Mouse (Mus musculus) activated CD4-positive, CD25-positive, alpha-beta regulatory T cell, adult 9 weeks (primary cell): ENCODE measurements around the gene Cd5. TPM values are rescaled to one million over a fixed set of nuclear protein-coding genes. Genes with fewer than 3 reads are reported as not detected.

Experiments
- polyA plus RNA-seq: library from polyadenylated mRNA; unstranded; fragments of 100-300 nt; shearing (Covaris generic); gene quantifications from one replicate; pipeline ENCODE4 v1.2.1, GENCODE M21; 2017

The Cd5 gene
- polyA plus RNA-seq: 654 TPM

GRCm38 (mm10) chr19:10738811-10739210 lies at the start of gene Cd5:
Cd5 (minus strand) TSS chr19:10739002.

GRCm38 (mm10) chr19:10688537-10689352 lies 50.1 kb downstream of the Cd5 start, which contains the start of gene Vps37c:
Vps37c (plus strand) TSS chr19:10688735.

GRCm38 (mm10) chr19:10677915-10678771 lies 60.7 kb downstream of the Cd5 start, which contains the start of gene Pga5:
Pga5 (minus strand) TSS chr19:10678071.

Other genes starting within 250 kb of the Cd5 start
- 34.1 TPM for gene Cpsf7, start 213.7 kb downstream of the Cd5 start, polyA plus RNA-seq
- gene Sdhaf2, start 212.9 kb downstream of the Cd5 start, polyA plus RNA-seq: 102 TPM
- gene Tmem216, start 182.8 kb downstream of the Cd5 start, polyA plus RNA-seq: 11.6 TPM
- 53.7 TPM for gene Cyb561a3, start 161.8 kb downstream of the Cd5 start, polyA plus RNA-seq
- 20.5 TPM for gene Tmem138, start 161.6 kb downstream of the Cd5 start, polyA plus RNA-seq
- gene Ddb1, start 133.7 kb downstream of the Cd5 start, polyA plus RNA-seq: 199 TPM
- gene Tkfc, start 133.3 kb downstream of the Cd5 start, polyA plus RNA-seq: 10.4 TPM
- gene Vwce, start 104.8 kb downstream of the Cd5 start, polyA plus RNA-seq: not detected
- not detected for gene Pga5, start 60.9 kb downstream of the Cd5 start, polyA plus RNA-seq
- gene Vps37c, start 50.3 kb downstream of the Cd5 start, polyA plus RNA-seq: 21.6 TPM
- 684 TPM for gene Cd6, start 91.1 kb upstream of the Cd5 start, polyA plus RNA-seq
- gene Slc15a3, start 100.7 kb upstream of the Cd5 start, polyA plus RNA-seq: 1.7 TPM
- 0.71 TPM for gene Tmem132a, start 130.9 kb upstream of the Cd5 start, polyA plus RNA-seq
- 54.3 TPM for gene Tmem109, start 143.0 kb upstream of the Cd5 start, polyA plus RNA-seq
- 96.3 TPM for gene Prpf19, start 156.2 kb upstream of the Cd5 start, polyA plus RNA-seq
- not detected for gene Zp1, start 181.6 kb upstream of the Cd5 start, polyA plus RNA-seq
- gene Ptgdr2, start 198.2 kb upstream of the Cd5 start, polyA plus RNA-seq: not detected
- gene Ccdc86, start 210.3 kb upstream of the Cd5 start, polyA plus RNA-seq: 20.7 TPM
- not detected for gene Ms4a10, start 235.7 kb upstream of the Cd5 start, polyA plus RNA-seq